Mouse (Mus musculus) left cerebral cortex, postnatal 10 days (tissue): ENCODE data around the gene Hdac10. TPM values are rescaled to one million over a fixed set of nuclear protein-coding genes. Genes with fewer than 3 reads are reported as not detected.

Experiments
- DNase-seq, 2 experiments: peaks; one replicate each; pipeline ENCODE4 v3.0.0; 2021 to 2022; ENCODE audit warnings: low spot score in 2 of 2, mixed read lengths in 1 of 2; ENCODE audit errors: extremely low spot score in 1 of 2
- intact Hi-C: fragments of 180-260 bp; cut with DNase I; formaldehyde crosslinking; loops from one replicate; pipeline ENCODE4 v1.15.1; 2025
- total RNA-seq, 2 experiments: library from RNA; stranded (reverse); gene quantifications; 2 replicates each; pipeline ENCODE4 v1.2.3; 2021

Gene Hdac10
- total RNA-seq, 2 experiments from 2014 or later, result 18.1 to 19.3 TPM

DNA sequence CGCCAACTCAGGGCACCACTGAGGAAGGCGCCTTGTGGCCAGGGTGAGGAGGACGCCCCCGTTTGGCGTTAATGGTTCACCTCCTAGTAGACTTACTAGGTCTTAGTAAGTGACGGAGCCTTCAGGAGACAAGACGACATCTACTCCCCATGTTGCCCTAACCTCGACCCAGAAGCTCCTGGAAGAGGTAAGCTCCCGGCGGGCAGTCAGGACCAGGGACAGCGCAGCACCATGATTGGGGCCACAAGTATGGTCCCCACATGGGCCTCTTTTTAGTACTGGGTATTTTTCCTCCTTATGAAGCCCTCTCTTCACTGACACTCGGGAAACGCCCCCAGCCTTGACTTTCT, 21.5 kb upstream of the Hdac10 start:
- intact Hi-C loops, result no loop called here
- DNase-seq, result peak in 1 of 2 experiments; percentile 36

DNA sequence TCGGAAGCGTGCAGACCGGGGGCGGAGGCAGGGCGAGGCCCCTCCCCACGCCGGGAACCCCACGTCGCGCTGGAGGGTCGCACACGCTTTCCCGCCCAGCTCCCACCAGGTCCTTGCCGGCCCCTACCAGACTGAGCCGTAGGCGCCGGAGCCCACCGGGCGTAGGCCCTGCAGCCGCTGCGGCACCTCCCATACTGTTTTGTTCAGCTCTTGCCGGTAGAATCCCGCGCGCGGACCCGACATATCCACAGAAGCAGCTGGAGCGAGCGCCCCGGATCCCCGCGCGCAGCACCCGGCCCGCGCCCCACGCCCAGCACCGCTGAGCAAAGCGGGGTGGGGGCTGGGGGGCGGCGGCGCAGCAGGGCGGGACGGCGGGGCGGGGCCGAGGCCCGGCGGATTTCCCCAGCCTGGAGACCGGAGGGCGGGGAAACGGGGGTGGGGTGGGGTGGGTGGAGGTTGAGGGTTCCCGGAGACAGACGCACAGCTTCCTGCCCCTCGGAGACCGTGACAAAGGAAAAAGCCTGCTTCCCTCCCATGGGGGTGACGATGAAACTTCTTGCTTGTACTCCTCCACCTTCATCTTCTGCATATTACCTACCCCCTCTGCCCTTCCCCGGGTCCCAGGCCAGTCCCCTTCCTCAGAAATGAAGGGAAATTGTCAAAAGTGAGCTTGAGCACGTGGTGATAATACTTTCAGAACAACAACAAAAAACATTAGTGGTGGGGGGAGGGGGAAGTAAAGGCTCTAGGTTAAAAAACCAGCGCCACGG, 21.0 kb upstream of the Hdac10 start, which contains the start of gene Mapk11:
Mapk11 (minus strand) TSS at position 358 of the 770 bp plus-strand sequence.
- DNase-seq, result peak in 1 of 2 experiments; percentile 71
- intact Hi-C loops, result no loop called here

DNA sequence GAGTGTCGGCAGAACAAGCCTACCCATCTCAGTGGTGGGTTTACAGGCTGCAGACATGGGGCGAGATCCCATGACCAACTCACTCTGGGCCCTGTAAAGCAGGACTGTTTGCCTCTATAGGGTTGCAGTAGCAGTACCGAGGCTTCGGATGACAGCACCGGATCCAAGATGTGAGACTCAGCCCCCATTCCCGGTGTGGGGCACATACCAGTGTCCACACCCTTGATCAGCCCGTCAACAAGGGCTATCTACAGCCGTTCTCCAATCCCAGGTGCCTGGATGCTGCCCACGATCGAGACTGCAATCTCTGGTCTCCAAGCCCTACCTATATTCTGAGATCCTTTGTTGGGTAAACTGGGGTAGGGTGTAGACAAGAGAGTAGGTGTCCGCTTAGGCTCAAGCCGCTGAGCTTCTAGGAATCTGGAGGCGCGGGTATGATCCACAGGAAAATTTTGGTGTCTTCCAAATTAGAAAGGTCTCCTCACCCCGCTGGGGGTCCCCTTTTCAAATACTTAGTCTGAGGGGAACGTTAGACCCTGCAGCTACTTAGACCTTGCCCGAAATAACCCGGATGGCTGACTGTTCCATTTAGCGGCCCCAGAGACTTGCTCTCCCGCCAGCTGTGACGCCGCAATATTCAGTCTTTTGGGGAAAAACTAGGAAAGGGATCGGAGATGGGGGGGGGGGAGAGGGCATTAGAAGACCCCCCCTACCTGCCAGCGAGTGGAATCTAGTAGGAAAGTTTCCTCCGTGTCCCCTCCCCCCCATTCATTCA, 20.2 kb upstream of the Hdac10 start:
- intact Hi-C loops, result no loop called here
- peak in 1 of 2 experiments; percentile 29 for DNase-seq

DNA sequence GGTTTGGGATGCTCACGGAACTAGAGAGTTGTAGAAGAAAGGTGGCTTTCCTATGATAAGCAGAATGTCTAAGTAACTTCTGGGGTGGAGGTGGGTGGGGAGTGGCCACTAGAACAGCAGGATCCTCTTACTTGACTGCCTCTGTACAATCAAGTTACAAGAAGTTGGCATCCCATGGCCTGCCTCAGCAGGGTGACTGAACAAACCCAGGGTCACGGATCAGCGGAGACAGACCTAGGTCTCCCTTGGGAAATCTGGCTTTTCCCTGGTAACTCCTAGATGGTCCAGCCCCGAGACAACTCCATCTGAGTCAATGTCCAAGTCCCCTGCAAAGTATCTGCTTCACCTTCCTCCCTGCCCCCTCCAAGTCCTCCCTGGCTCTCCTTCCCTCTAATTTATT, 19.4 kb upstream of the Hdac10 start:
- peak in 1 of 2 experiments; percentile 18 for DNase-seq
- intact Hi-C loops, result no loop called here

DNA sequence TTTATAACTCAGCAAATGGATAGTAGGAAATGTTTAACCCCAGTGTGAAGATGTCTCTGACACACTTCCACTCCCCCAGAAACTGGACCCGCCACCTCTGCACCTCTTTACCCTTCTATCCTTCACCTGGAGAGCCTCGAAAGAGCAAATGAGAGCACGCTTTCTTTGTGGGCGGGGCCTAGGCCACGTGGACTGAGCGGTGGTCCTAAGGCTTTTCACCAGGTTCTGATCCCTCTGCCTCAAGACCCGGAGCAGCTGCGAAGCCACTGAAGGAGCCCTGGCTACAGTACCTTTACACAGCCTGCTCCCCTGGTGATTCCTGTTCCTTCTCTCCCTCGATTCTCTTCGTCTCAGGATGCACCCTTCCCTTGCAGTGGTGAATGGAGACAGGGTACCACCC, 19.0 kb upstream of the Hdac10 start:
- peak in 1 of 2 experiments; percentile 25 for DNase-seq
- intact Hi-C loops, result no loop called here

DNA sequence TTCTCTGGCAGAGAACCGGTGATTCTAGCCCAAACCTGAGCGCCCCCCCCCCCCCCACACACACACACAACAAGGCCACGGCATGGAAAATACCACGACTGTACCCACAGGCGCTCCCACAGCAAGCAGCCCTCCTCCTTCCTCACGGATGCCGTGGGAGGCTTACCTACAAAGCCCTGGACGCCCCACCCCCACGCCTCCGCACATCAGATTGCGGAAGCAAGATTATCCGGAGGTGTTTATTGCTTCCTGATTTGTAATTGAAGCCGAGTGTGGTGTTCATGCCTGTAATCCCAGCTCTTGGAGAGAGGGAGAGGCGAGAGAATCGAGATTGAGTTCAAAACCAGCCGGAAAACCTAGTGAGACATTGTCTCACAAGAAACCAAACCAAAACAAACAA, 18.5 kb upstream of the Hdac10 start:
- peak in 1 of 2 experiments; percentile 67 for DNase-seq
- intact Hi-C loops, result no loop called here

DNA sequence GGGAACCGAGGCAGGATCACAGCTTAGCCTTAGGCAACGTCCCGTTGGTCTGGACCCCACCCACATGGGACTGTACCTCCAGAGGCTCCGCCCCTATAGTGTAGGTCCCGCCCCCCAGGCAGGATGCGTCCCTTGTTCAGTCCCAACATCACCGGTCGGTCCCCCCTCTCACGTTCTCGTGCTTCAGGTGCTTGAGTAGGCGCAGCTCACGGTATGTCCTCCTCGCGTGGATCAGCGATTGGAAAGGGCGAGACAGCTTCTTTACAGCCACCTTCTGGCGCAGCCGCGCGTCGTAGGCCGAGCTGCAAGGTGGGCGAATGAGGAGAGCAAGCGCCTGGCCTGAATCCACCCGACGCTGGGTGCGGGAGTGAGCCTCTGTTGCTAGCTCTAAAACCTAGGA, 18.0 kb upstream of the Hdac10 start:
- DNase-seq, result peak in 1 of 2 experiments; percentile 72
- intact Hi-C loops, result no loop called here

DNA sequence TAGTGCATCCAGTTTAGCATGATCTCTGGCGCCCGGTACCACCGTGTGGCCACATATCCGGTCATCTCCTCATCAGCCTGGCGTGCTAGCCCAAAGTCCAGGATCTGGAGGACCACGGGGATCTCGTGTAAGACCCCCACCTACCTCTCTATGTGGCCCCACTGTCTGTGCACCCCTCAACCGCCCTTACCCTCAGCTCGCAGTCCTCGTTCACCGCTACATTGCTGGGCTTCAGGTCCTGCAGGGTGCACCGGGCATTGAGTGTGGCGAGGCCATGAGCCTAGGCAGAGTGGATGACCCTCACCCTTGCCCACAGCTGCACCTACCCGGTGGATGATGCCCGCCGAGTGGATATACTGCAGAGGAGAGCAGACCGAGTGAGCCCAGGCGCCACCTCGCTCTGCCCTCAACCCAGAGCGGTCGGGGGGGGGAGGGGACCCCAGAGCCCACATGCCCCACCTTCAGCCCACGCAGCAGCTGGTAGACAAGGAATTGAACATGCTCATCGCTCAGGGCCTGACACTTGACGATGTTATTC, 17.4 kb upstream of the Hdac10 start:
- DNase-seq, result peak in 1 of 2 experiments; percentile 32
- intact Hi-C loops, result no loop called here

DNA sequence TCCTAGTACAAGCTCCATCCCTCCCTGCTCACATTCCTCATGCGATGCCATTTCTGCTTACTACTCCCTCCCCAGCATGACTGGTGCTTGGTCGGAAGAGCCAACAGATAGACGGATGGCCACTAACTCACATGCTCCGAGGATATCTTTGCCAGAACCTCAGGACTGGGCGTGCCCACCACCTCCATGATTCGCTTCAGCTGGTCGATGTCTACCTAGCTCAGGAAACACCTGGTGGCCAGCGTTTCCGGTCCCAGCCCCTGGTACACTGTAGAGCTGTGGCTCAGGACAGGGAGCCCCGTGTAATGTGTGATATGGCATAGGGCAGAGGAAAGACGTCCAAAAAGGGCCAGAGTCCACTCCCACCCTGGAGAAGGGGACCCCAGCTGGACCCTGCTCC, 16.5 kb upstream of the Hdac10 start:
- DNase-seq, result peak in 1 of 2 experiments; percentile 21
- intact Hi-C loops, result no loop called here

DNA sequence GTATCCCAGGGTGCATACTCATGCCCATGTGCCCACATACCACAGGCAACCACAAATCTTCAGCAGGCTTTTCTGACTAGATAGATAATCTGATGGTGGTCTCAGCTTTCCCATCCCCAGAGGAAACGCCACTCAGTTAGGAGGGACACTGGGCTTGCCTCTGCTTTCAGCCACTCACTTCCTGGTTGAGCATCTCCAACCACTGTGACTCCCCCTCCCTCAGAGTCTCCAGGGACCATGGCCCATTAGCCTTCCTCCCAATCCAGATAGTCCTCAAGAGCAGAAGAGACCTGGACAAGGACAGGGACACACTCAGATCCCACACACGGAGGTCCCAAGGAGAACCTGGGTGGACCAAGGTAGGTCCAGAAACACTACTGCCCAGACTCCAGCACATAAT, 14.6 kb upstream of the Hdac10 start:
- intact Hi-C loops, result no loop called here
- DNase-seq, result no peak

DNA sequence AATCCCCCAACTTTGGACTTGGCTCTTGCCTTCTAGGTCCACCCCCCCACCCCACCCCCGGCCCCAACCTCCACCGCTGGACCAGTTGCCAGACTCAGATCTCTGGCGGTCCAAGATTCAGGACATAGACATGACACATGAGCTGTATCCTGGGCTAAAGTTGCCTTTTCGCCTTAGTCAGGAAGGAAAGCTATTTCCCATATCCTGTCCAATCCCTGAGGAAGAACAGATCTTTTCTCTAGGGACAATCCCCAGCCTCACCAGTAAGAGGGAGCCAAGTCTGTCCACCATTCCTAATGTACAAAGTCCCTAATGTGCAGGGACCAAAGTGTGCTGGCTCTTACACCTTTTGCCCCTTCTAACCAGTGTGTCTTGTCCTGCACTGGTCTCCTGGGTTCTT, 13.4 kb upstream of the Hdac10 start:
- DNase-seq, result no peak
- intact Hi-C loops, result no loop called here

DNA sequence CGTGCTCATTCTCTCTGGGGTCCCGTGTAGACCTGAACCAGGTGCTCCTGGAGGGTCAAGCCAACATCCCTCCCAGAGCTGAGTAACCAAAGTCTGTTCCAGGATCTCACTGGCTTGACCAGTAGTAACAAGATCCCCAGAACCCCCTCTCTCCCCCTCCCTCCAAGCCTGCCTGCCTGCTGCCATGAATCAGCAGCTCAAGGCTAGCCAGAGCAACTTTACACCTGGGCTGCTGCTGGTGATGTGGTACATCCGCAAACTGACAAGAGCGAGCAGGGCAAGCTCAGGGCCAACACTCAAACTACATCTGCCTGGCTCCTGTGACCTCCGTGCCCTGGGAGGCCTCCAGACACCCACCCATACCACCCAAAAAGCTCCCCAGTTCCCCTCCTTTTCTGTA, 12.9 kb upstream of the Hdac10 start:
- no peak for DNase-seq
- intact Hi-C loops, result no loop called here

DNA sequence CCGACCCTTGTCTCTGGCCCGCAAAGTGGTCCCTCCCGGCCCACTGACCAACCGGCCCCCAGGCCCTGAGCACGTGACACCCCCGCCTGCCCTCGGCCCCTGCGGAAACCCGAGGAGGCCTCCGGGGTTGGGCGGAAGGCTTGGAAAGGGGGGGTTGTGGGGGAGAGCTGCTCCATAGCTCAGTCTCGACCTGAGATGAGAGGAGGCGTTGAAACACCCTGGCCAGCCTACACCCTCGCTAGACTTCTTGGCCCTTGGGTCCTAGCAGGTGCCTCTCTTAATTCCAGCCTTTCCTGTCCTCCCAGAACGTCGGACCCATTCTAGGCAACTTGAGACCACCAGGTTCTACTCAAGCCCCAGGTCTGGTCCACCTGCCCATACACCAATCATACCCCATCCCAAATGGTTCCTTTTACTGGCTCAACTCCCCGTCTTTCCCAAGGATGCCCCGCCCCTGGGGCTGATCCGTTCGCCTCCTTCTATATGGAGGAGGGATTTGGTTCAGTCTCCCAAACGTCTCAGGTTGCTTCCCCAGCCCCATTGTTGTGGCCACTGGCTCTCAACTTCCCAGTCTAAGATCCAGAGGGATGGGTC, 12.3 kb upstream of the Hdac10 start, which contains the start of gene Mapk12:
Mapk12 (minus strand) TSS at position 45 of the 594 bp plus-strand sequence.
- intact Hi-C loops, result no loop called here
- DNase-seq, result peak in 1 of 2 experiments; percentile 74

DNA sequence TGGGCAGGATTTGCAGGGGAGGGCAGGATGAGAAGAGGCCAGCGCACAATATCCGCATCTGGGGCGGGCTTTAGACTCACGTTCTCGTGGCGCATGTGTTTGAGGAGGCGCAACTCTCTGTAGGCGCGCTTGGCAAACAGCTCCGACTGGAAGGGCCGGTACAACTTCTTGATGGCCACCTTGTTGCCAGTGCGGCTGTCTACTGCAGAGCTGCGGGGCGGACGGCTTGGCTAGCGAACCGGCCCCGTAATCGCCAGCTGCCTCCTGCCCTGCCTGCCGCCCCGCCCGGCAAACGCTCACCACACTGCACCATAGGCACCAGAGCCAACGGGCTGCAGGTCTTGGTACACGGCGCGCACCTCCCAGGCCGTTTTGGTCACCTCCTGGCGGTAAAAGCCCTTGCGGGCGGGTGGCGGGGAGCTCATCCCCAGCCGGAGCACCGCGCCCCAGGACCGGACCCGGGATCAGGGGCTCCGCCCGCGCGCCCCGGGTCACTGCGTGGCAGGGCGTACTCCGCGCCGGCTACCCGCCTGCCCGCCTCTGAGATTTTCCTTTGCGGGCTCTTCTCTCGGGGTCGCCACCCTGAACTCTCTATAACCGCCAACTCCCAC, 11.7 kb upstream of the Hdac10 start:
- DNase-seq, result peak in 1 of 2 experiments; percentile 71
- intact Hi-C loops, result no loop called here

DNA sequence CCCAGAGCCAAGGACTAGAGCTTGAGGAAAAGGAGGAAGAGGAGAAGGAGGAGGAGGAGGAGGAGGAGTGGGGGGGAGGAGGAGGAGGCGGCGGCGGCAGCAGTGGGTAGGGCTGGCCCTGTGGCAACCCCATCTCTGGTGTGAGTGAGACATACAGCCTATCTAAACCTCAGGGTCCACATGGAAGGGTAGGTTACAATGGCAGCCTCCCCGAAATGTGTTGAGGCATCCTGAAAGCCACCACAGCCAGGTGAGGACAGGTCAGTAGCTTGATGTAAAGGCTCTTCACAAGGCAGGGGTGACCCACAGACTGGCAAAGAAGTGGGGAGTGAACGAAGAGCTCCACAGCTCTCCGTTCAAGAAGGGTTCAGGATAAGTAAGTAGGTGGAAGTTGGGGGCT, 10.0 kb upstream of the Hdac10 start:
- intact Hi-C loops, result no loop called here
- peak in 1 of 2 experiments; percentile 19 for DNase-seq

DNA sequence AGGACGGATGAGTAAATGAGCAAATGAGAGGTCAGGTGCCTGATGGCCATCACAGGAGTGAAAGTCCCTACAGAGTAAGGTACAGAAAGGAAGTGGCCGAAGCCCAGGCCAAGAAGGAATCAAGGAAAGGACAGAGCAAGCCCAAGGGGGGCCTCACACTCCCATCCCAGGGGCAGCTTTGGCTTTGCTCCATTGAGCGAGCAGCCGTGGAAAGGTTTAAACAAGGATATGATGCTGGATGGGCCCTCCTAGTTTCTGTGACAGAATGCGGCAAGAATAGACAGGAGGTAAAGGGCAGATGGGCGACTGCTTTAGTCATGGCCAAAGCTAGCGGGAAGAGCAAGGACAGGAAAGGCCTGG, 9.5 kb upstream of the Hdac10 start:
- DNase-seq, result peak in 1 of 2 experiments; percentile 23
- intact Hi-C loops, result no loop called here

DNA sequence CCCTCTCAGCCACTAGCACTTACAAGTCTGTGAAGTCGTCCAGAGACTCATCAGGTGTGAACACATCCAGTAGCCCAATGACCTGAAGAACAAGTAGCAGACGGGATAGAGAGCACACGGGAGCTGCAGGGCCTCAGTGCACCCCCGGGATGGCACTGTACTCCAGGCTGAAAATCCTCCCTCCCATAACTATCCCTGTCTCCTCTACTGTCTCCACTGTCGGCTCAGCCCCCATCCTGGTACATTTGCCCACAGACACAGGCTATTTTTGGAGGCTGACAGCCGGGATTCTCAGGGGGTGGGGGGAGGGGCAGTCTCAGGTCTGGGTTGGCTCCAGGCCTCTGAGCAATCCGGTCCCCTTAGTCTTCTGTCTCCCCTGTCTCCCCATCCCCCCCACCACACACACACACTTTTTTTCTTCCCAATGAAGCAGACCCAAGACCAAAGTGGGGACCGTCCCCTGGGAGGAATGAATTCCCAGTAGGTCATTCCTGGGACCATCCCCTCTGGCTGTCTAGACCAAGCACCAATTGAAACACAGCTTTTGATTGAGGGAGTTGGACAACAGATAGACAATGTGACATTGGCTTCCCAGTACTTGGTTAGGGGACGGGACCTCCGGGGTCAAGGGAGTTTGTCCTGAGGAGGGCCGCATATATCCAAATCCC, 9.0 kb upstream of the Hdac10 start:
- DNase-seq, result peak in 1 of 2 experiments; percentile 31
- intact Hi-C loops, result no loop called here

DNA sequence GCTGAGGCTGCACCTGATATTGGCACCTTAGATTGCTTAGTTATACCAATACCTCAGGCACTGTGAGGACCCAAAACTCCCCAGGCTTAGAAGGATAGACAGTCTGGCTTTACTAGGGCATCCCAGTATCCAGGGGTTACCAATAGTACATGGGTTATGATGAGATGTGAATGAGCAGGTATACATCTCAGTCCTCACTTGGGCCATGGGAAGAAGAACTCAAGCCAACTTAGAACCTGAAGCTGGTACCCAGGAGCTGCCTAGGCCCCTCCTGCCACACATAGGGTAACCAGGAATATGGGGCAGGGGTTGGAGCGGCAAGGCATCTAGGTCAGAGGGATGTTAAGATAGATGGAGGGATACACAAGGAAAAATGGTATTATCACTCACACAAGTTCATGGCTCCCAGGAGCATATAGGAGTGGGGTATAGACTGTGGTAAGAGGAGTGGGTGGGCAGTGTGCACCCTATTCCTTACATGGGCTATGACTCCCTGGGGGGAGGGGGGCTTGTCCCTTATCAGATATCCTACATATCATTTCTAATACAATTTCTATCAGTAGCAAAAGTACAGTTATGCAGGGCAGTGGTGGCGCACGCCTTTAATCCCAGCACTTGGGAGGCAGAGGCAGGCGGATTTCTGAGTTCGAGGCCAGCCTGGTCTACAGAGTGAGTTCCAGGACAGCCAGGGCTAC, 8.1 kb upstream of the Hdac10 start:
- intact Hi-C loops, result no loop called here
- DNase-seq, result no peak
